Mouse (Mus musculus) hindbrain, embryonic 14.5 days (tissue): Measurements from ENCODE around the gene Alg11. TPM values are rescaled to one million over a fixed set of nuclear protein-coding genes. Genes with fewer than 3 reads are reported as not detected.

Experiments used
- ATAC-seq: fragments of 200-750 bp; cut with Nextera tagmentation; 2 replicates; pipeline ENCODE4 v1.8.0; 2017; ENCODE audit warnings: moderate number of reproducible peaks, mild to moderate bottlenecking, moderate TSS enrichment, moderate library complexity; ENCODE audit not compliant: low FRiP score
- DNase-seq: peaks from one replicate; pipeline ENCODE4 v3.0.0-alpha.2; 2015; ENCODE audit warnings: low spot score
- H3K27ac ChIP-seq: fragments of 300-500 bp; sonication (generic); 2 replicates; pipeline ENCODE4 v1.5.1; 2014; ENCODE audit warnings: mild to moderate bottlenecking, moderate library complexity
- H3K27me3 ChIP-seq: fragments of 300-500 bp; sonication (generic); 2 replicates; pipeline ENCODE4 v1.6.1; 2014; ENCODE audit warnings: mild to moderate bottlenecking, low read length, mixed read lengths; ENCODE audit not compliant: control insufficient read depth, insufficient read depth
- H3K36me3 ChIP-seq: fragments of 300-500 bp; sonication (generic); replicated peaks from 2 replicates; pipeline ENCODE4 v1.6.1; 2014; ENCODE audit not compliant: control insufficient read depth, insufficient read depth
- H3K4me1 ChIP-seq: fragments of 300-500 bp; sonication (generic); replicated peaks from 2 replicates; pipeline ENCODE4 v1.6.1; 2014; ENCODE audit warnings: antibody characterized with exemption, low read length, mixed read lengths; ENCODE audit not compliant: control insufficient read depth, insufficient read depth
- H3K4me2 ChIP-seq: fragments of 300-500 bp; sonication (generic); replicated peaks from 2 replicates; pipeline ENCODE4 v1.6.1; 2014; ENCODE audit warnings: mild to moderate bottlenecking, moderate library complexity
- H3K4me3 ChIP-seq: fragments of 300-500 bp; sonication (generic); replicated peaks from 2 replicates; pipeline ENCODE4 v1.5.1; 2014; ENCODE audit warnings: mild to moderate bottlenecking, low read length
- H3K9ac ChIP-seq: fragments of 300-500 bp; sonication (generic); 2 replicates; pipeline ENCODE4 v1.6.1; 2014
- H3K9me3 ChIP-seq: fragments of 300-500 bp; sonication (generic); 2 replicates; pipeline ENCODE4 v1.6.1; 2016; ENCODE audit warnings: low read length; ENCODE audit not compliant: control insufficient read depth
- WGBS: fragments of 180-500 bp; shearing (Covaris S2); extraction: QIAGEN DNeasy Blood & Tissue Kit; methylation state at CpG from one replicate; pipeline ENCODE4 v1.1.7; 2014; 5-methylcytosine and 5-hydroxymethylcytosine counted together
- polyA plus RNA-seq: library from polyadenylated mRNA; unstranded; fragments of >200 nt; fragmentation: Nextera tagmentation; extraction: Ambion mirVana; gene quantifications from 2 replicates; pipeline ENCODE4 v1.2.1, GENCODE M21; 2014

Alg11 gene
- polyA plus RNA-seq, result 34.1 and 41.6 TPM in 2 replicates

- Histone ChIP-seq H3K27ac (no peak within 1 kb of the TSS), H3K9me3 (no peaks in the 10 kb centered on the region), H3K36me3 (peaks cover 26% of the 10 kb centered on the region), H3K9ac (peak within 1 kb of the TSS; percentile 59), H3K4me1 (peaks cover 6% of the 10 kb centered on the region), H3K4me2 (peak within 1 kb of the TSS; percentile 81), H3K27me3 (peaks cover 12% of the 10 kb centered on the region; the same call in 1 of the 2 replicates), H3K4me3 (peak within 1 kb of the TSS; percentile 61)
- ATAC-seq, result peak; percentile 100
- DNase-seq, result peak; percentile 95
- WGBS, result under 1% methylated on average over 36 of the region's 36 CpGs
Observed at GRCm38 (mm10) chr8:22060446-22060889, at the start of gene Alg11. Gene Alg11, plus strand, starts transcription at chr8:22060721.

- Histone ChIP-seq H3K27me3 (no peaks in the 10 kb centered on the region), H3K36me3 (no peaks in the 10 kb centered on the region), H3K9ac (no peak overlapping the region), H3K4me3 (no peak overlapping the region), H3K4me2 (no peak overlapping the region), H3K9me3 (no peaks in the 10 kb centered on the region), H3K4me1 (no peaks in the 10 kb centered on the region), H3K27ac (no peak overlapping the region)
- WGBS, result 86% methylated on average over 24 of the region's 24 CpGs
- ATAC-seq (no peak), DNase-seq (no peak)
Observed at GRCm38 (mm10) chr8:22013034-22013707, 47.4 kb upstream of the Alg11 start.

- no peak overlapping the region for H3K27ac ChIP-seq
- no peak overlapping the region for H3K4me3 ChIP-seq
- no peaks in the 10 kb centered on the region for H3K9me3 ChIP-seq
- H3K36me3 ChIP-seq, result no peaks in the 10 kb centered on the region
- no peaks in the 10 kb centered on the region for H3K4me1 ChIP-seq
- ATAC-seq (no peak), DNase-seq (no peak)
- WGBS, result 73% methylated on average over 7 of the region's 7 CpGs
- no peak overlapping the region for H3K4me2 ChIP-seq
- no peak overlapping the region for H3K9ac ChIP-seq
- H3K27me3 ChIP-seq, result no peaks in the 10 kb centered on the region
Observed at GRCm38 (mm10) chr8:22017731-22018130, 42.8 kb upstream of the Alg11 start.

GRCm38 (mm10) chr8:22019498-22019897 is 41.0 kb upstream of the Alg11 start:
- Histone ChIP-seq H3K9ac (no peak overlapping the region), H3K4me3 (no peak overlapping the region), H3K27me3 (no peaks in the 10 kb centered on the region), H3K27ac (no peak overlapping the region), H3K36me3 (no peaks in the 10 kb centered on the region), H3K4me1 (no peaks in the 10 kb centered on the region), H3K9me3 (no peaks in the 10 kb centered on the region), H3K4me2 (no peak overlapping the region)
- no peak for DNase-seq
- ATAC-seq, result no peak
- WGBS, result 93% methylated on average over 5 of the region's 5 CpGs

GRCm38 (mm10) chr8:22022244-22022643 is 38.3 kb upstream of the Alg11 start:
- WGBS, result 58% methylated on average over 7 of the region's 7 CpGs
- H3K4me2 ChIP-seq, result no peak overlapping the region
- no peak overlapping the region for H3K27ac ChIP-seq
- H3K4me1 ChIP-seq, result no peaks in the 10 kb centered on the region
- H3K9me3 ChIP-seq, result no peaks in the 10 kb centered on the region
- H3K27me3 ChIP-seq, result no peaks in the 10 kb centered on the region
- ATAC-seq (no peak), DNase-seq (no peak)
- H3K36me3 ChIP-seq, result no peaks in the 10 kb centered on the region
- no peak overlapping the region for H3K9ac ChIP-seq
- H3K4me3 ChIP-seq, result no peak overlapping the region

- 80% methylated on average over 4 of the region's 4 CpGs for WGBS
- ATAC-seq, result no peak
- Histone ChIP-seq H3K27ac (no peak overlapping the region), H3K4me2 (no peak overlapping the region), H3K9me3 (no peaks in the 10 kb centered on the region), H3K4me1 (no peaks in the 10 kb centered on the region), H3K9ac (no peak overlapping the region), H3K36me3 (no peaks in the 10 kb centered on the region), H3K4me3 (no peak overlapping the region), H3K27me3 (no peaks in the 10 kb centered on the region)
- no peak for DNase-seq
Observed at GRCm38 (mm10) chr8:22025241-22025640, 35.3 kb upstream of the Alg11 start.

- H3K27ac ChIP-seq, result no peak overlapping the region
- DNase-seq (no peak), ATAC-seq (no peak)
- no peaks in the 10 kb centered on the region for H3K36me3 ChIP-seq
- WGBS, result 93% methylated on average over 3 of the region's 3 CpGs
- no peaks in the 10 kb centered on the region for H3K4me1 ChIP-seq
- H3K9me3 ChIP-seq, result no peaks in the 10 kb centered on the region
- no peaks in the 10 kb centered on the region for H3K27me3 ChIP-seq
- no peak overlapping the region for H3K4me2 ChIP-seq
- H3K4me3 ChIP-seq, result no peak overlapping the region
- H3K9ac ChIP-seq, result no peak overlapping the region
Observed at GRCm38 (mm10) chr8:22028973-22029372, 31.5 kb upstream of the Alg11 start.

GRCm38 (mm10) chr8:22030990-22031389 is 29.5 kb upstream of the Alg11 start:
- Histone ChIP-seq H3K4me3 (no peak overlapping the region), H3K36me3 (no peaks in the 10 kb centered on the region), H3K27me3 (no peaks in the 10 kb centered on the region), H3K4me1 (no peaks in the 10 kb centered on the region), H3K9ac (no peak overlapping the region), H3K9me3 (no peaks in the 10 kb centered on the region), H3K27ac (no peak overlapping the region), H3K4me2 (no peak overlapping the region)
- no peak for DNase-seq
- 90% methylated on average over 3 of the region's 3 CpGs for WGBS
- ATAC-seq, result no peak

- H3K4me2 ChIP-seq, result no peak overlapping the region
- 0 out of 2 replicates have a peak, but pooled peaks cover 2% of the 10 kb centered on the region for H3K4me1 ChIP-seq
- no peaks in the 10 kb centered on the region for H3K9me3 ChIP-seq
- H3K9ac ChIP-seq, result no peak overlapping the region
- H3K4me3 ChIP-seq, result no peak overlapping the region
- no peak for DNase-seq
- no peak overlapping the region for H3K27ac ChIP-seq
- no peaks in the 10 kb centered on the region for H3K27me3 ChIP-seq
- WGBS, result 87% methylated on average over 9 of the region's 9 CpGs
- no peaks in the 10 kb centered on the region for H3K36me3 ChIP-seq
- ATAC-seq, result no peak
Observed at GRCm38 (mm10) chr8:22036137-22036536, 24.4 kb upstream of the Alg11 start.
